Mouse (Mus musculus) megakaryocyte-erythroid progenitor cell, adult 5-6 weeks (primary cell): Measurements from ENCODE around the gene Hist1h4n. TPM values are rescaled to one million over a fixed set of nuclear protein-coding genes. Genes with fewer than 3 reads are reported as not detected.

Experiments used
- ATAC-seq: replicated peaks from 2 replicates; pipeline ENCODE4 v1.8.0; 2016; ENCODE audit warnings: mild to moderate bottlenecking, inconsistent platforms; ENCODE audit not compliant: severe bottlenecking, poor library complexity, low FRiP score, low TSS enrichment
- total RNA-seq, 2 experiments: library from RNA; stranded (forward) in 1 of 2; stranded (reverse) in 1 of 2; fragments of 200-1000, 215-1000 nt in 1 of 2; fragments of >200 nt in 1 of 2; fragmentation: Nextera tagmentation in 1 of 2; gene quantifications; 2 replicates each; pipeline ENCODE4 v1.2.3; 2014 to 2017

Hist1h4n gene
- total RNA-seq, 2 experiments from 2014 or later = 49.1 to 1,797 TPM

DNA sequence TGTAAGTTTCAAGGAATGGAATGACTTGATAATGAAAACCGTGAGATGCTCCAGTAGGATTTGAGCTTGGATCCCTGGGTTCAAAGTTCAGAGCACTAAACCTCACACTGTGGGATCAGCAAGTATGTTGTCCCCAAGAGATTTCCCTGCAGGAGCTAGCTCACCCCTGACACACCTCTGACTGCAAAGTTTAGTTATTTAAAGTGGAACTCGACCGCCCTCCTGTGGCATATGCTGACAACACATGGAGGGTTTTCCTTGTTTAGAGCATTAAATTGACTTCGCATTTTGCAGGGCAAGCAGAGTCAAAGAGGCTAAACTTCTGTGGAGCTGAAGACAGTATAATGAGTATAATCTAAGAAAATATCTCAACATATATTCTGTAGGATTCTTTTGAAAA, 28.9 kb downstream of the Hist1h4n start:
- ATAC-seq = peak; percentile 88

DNA sequence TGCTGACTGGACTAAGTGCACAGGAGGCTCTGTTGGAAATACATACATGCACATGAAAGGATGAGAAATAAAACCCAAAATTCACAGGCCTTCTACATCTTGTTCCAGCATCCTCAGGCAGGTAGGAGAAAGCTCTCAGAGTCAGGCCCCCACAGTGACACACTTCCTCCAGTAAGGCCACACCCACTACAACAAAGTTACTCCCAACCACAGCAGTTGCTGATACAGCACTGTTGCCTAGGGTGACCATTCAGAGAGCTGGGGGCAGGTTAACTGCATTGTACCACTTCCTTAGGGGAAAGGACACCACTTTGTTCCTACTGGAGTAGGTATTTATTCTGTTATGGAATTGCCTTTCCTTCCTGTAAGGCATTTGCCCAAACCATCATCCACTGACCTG, 34.8 kb downstream of the Hist1h4n start:
- ATAC-seq = peak; percentile 91

DNA sequence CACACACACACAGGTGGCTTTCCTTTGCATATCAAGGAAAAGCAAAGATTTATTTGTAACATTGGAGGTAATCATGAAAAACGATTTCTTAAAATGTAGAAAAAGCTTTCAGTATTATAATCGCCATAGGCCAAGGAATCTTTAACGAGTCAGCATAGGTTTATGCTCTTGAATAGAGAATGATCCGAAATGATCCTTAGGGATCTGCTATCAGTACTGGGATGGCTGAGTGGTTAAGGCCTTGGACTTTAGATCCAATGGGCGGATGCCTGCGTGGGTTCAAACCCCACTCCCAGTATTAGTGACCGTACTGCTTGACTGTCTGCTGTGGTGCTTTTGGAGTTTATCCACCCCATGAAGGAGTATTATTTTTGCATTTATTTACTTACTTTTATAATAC, 36.4 kb downstream of the Hist1h4n start:
- ATAC-seq = no peak

DNA sequence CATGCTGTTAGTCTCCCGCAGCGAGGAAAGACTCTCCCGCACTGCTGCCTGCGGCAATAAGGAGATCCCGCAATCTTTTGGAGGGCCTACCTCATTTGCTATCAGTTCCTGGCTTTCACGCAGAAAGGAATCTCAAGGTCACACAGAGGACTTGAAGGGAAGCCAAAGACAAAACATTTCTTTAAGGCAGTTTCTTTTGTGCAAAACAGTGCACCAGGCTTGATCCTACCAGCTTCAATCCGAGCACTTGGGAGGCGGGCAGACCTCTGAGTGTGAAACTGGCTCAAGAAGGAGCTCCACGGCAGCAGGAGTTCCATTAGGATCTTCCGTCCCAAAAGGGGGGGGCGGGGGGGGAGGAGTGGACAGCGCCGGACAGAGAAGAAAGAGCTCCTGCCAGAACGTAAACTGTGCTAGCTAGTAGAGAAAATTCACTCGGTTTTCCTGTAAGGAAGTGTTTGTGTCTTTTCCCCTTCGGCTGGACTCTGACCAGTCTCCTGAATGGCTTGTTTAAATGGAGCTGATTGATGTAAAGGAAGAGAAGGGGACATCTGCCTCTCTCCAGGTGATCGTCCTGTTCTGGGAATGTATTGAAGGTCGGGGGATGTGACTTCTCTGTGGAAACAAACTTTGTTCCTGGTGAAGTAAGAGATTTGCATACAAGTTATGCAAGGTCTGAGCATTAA, 41.3 kb downstream of the Hist1h4n start:
- ATAC-seq = no peak

GRCm38 (mm10) chr13:21789925-21790324, 42.1 kb downstream of the Hist1h4n start:
- ATAC-seq = no peak

DNA sequence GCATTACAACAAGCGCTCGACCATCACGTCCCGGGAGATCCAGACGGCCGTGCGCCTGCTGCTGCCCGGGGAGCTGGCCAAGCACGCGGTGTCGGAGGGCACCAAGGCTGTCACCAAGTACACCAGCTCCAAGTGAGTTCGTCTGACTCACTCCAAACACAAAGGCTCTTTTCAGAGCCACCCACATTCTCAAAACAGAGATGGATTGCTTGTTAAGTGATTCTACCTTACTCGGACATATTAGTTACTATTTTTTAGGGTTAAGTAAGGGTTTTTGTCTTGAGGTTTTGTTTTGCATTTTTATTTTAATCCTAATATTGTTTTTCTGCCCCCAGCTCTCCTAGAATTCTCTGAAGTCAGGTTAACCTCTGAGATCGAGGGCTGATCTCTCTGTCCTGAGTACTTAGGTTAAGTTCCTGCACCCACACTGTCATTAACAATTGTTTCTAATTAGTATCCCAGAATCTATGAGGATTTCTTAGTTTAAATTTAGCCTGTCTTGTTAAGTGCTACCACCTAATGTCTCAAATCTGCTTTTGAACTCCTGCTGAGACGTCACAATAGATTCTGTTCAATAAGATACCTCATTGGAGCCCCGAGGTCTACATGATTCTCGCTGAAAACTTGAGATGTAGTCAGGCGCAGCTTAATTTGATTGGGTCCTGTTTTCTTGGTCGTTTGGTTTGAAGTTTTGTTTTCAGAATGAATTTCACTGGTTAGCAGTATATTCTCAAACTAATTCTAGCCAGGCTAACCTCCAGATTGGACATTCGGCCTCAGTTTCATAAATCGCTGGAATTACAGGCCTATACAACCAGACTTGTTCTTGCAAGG, 44.0 kb downstream of the Hist1h4n start:
- no peak for ATAC-seq

- peak; percentile 82 for ATAC-seq
Observed at GRCm38 (mm10) chr13:21786899-21787629, 44.9 kb downstream of the Hist1h4n start, which contains the start of the genes Hist1h2an and Hist1h2bp. TSS of gene Hist1h2an (minus strand) at chr13:21787218. TSS of gene Hist1h2bp (plus strand) at chr13:21787461.

GRCm38 (mm10) chr13:21786189-21786898, 45.7 kb downstream of the Hist1h4n start:
- ATAC-seq = 0 out of 2 replicates have a peak, but pooled peaks have one; percentile 4

- no peak for ATAC-seq
Observed at GRCm38 (mm10) chr13:21784311-21784710, 47.7 kb downstream of the Hist1h4n start.

DNA sequence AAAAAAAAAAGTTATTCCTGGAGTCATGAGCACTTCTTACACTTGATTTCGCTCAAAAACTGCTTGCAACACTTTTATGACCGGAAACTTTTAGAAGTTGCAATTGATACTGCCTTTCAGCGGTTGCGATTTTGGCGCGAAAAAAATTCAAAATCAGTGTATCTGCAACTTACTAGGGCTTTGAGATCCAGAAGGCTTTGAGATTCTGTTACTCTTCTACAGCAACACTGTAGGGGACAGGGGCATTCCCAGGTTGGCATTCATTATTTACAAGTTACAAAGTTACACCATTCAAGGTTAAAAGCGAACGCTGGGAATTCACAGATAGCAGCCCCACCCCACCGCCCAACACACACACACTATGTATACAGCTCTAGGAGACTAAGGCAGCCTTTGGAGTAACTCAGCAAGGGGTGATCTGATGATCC, 48.2 kb downstream of the Hist1h4n start:
- no peak for ATAC-seq

DNA sequence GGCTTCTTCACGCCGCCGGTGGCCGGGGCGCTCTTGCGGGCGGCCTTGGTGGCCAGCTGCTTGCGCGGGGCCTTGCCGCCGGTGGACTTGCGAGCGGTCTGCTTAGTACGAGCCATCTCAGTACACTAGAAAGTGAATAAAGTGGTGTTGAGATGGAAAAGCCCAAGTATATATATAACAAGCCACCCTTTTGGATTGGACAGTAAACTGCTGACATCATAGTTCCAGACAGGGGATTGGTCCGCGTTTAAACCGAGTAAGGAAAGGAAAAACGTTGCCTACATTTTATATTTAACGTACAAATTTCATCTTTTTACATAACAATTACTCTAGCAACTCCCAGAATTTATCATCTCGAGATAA, 48.8 kb downstream of the Hist1h4n start, which contains the start of gene Hist1h3i:
Gene Hist1h3i (minus strand): TSS at position 116 of the 363 bp plus-strand sequence.
- peak; percentile 28 for ATAC-seq

DNA sequence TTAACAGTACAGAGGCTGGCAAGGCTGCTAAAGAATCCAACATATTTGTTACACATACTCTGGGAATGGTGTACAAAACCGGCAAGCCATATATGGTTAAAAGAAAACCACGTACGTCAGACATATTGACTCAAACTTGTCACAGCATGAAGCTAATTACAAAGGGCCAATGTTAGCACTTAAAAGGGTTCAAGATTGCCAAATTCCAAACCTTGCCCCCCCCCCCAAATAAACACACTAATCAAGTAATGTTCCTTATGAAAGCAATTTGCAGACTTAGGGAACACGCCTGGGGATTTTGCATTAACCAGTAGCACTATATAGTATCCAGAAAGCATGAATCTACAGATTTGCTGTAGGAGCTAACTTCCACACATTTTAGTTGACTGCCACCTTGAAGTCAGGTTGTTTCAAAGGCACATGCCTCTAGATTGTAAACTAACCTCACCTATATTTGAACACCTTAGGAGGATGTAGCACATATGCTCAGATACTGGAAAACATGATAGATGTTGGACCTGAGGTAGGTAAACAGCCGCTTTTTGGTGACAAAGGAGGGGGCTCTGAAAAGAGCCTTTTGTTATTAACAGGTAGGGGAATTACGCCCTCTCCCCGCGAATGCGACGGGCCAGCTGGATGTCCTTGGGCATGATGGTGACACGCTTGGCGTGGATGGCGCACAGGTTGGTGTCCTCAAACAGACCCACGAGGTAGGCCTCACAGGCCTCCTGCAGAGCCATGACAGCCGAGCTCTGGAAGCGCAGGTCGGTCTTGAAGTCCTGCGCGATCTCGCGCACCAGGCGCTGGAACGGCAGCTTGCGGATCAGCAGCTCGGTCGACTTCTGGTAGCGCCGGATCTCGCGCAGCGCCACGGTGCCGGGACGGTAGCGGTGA, 49.4 kb downstream of the Hist1h4n start:
- peak; percentile 7 for ATAC-seq

Other genes starting within 250 kb of the Hist1h4n start
- not detected in 2 replicates for gene Olfr1362, start 218.2 kb downstream of the Hist1h4n start, total RNA-seq (2014; fragmentation: Nextera tagmentation)
- not detected in 2 replicates for gene Olfr1362, start 218.2 kb downstream of the Hist1h4n start, total RNA-seq (2017)
- not detected in 2 replicates for gene Olfr11, start 189.7 kb downstream of the Hist1h4n start, total RNA-seq (2014; fragmentation: Nextera tagmentation)
- not detected in 2 replicates for gene Olfr11, start 189.7 kb downstream of the Hist1h4n start, total RNA-seq (2017)
- not detected in 2 replicates for gene Olfr1361, start 168.8 kb downstream of the Hist1h4n start, total RNA-seq (2014; fragmentation: Nextera tagmentation)
- gene Olfr1361, start 168.8 kb downstream of the Hist1h4n start, total RNA-seq (2017) = not detected in 2 replicates
- gene Olfr1360, start 154.8 kb downstream of the Hist1h4n start, total RNA-seq (2014; fragmentation: Nextera tagmentation) = not detected in 2 replicates
- gene Olfr1360, start 154.8 kb downstream of the Hist1h4n start, total RNA-seq (2017) = not detected in 2 replicates
- gene Olfr1359, start 134.1 kb downstream of the Hist1h4n start, total RNA-seq (2014; fragmentation: Nextera tagmentation) = not detected in 2 replicates
- gene Olfr1359, start 134.1 kb downstream of the Hist1h4n start, total RNA-seq (2017) = not detected in 2 replicates
- 430 and 709 TPM in 2 replicates for gene Hist1h2bl, start 116.1 kb downstream of the Hist1h4n start, total RNA-seq (2014; fragmentation: Nextera tagmentation)
- gene Hist1h2bl, start 116.1 kb downstream of the Hist1h4n start, total RNA-seq (2017) = 345 and 387 TPM in 2 replicates
- gene Hist1h2ai, start 115.8 kb downstream of the Hist1h4n start, total RNA-seq (2014; fragmentation: Nextera tagmentation) = 3.0 and 26.7 TPM in 2 replicates
- gene Hist1h2ai, start 115.8 kb downstream of the Hist1h4n start, total RNA-seq (2017) = 582 and 1,238 TPM in 2 replicates
- gene Hist1h3h, start 114.5 kb downstream of the Hist1h4n start, total RNA-seq (2014; fragmentation: Nextera tagmentation) = 21.9 TPM in 1 of 2 replicates, not detected in the other
- 175 and 228 TPM in 2 replicates for gene Hist1h3h, start 114.5 kb downstream of the Hist1h4n start, total RNA-seq (2017)
- gene Hist1h2bm, start 110.2 kb downstream of the Hist1h4n start, total RNA-seq (2014; fragmentation: Nextera tagmentation) = 242 and 265 TPM in 2 replicates
- gene Hist1h2bm, start 110.2 kb downstream of the Hist1h4n start, total RNA-seq (2017) = 262 and 417 TPM in 2 replicates
- 3.8 and 29.3 TPM in 2 replicates for gene Hist1h4j, start 97.1 kb downstream of the Hist1h4n start, total RNA-seq (2014; fragmentation: Nextera tagmentation)
- 302 and 554 TPM in 2 replicates for gene Hist1h4j, start 97.1 kb downstream of the Hist1h4n start, total RNA-seq (2017)
- 396 and 799 TPM in 2 replicates for gene Hist1h4k, start 81.7 kb downstream of the Hist1h4n start, total RNA-seq (2014; fragmentation: Nextera tagmentation)
- gene Hist1h4k, start 81.7 kb downstream of the Hist1h4n start, total RNA-seq (2017) = 1,621 and 1,651 TPM in 2 replicates
- gene Hist1h2ak, start 78.4 kb downstream of the Hist1h4n start, total RNA-seq (2014; fragmentation: Nextera tagmentation) = 179 and 217 TPM in 2 replicates
- 715 and 1,091 TPM in 2 replicates for gene Hist1h2ak, start 78.4 kb downstream of the Hist1h4n start, total RNA-seq (2017)
- gene Hist1h2bn, start 78.1 kb downstream of the Hist1h4n start, total RNA-seq (2014; fragmentation: Nextera tagmentation) = 483 and 930 TPM in 2 replicates
- 1,170 and 1,659 TPM in 2 replicates for gene Hist1h2bn, start 78.1 kb downstream of the Hist1h4n start, total RNA-seq (2017)
- gene Hist1h1b, start 51.6 kb downstream of the Hist1h4n start, total RNA-seq (2014; fragmentation: Nextera tagmentation) = 569 and 631 TPM in 2 replicates
- gene Hist1h1b, start 51.6 kb downstream of the Hist1h4n start, total RNA-seq (2017) = 1,368 and 2,131 TPM in 2 replicates
- 310 and 340 TPM in 2 replicates for gene Hist1h3i, start 48.8 kb downstream of the Hist1h4n start, total RNA-seq (2014; fragmentation: Nextera tagmentation)
- gene Hist1h3i, start 48.8 kb downstream of the Hist1h4n start, total RNA-seq (2017) = 88.3 and 299 TPM in 2 replicates
- gene Hist1h2an, start 45.0 kb downstream of the Hist1h4n start, total RNA-seq (2014; fragmentation: Nextera tagmentation) = 4.6 and 28.8 TPM in 2 replicates
- 538 and 611 TPM in 2 replicates for gene Hist1h2an, start 45.0 kb downstream of the Hist1h4n start, total RNA-seq (2017)
- gene Hist1h2bp, start 44.7 kb downstream of the Hist1h4n start, total RNA-seq (2014; fragmentation: Nextera tagmentation) = 19.6 and 62.9 TPM in 2 replicates
- 33.7 and 54.7 TPM in 2 replicates for gene Hist1h2bp, start 44.7 kb downstream of the Hist1h4n start, total RNA-seq (2017)
- gene Hist1h2bq, start 22.0 kb downstream of the Hist1h4n start, total RNA-seq (2014; fragmentation: Nextera tagmentation) = 395 and 796 TPM in 2 replicates
- 0.72 and 1.2 TPM in 2 replicates for gene Hist1h2bq, start 22.0 kb downstream of the Hist1h4n start, total RNA-seq (2017)
- gene Hist1h2ao, start 21.7 kb downstream of the Hist1h4n start, total RNA-seq (2014; fragmentation: Nextera tagmentation) = not detected in 2 replicates
- gene Hist1h2ao, start 21.7 kb downstream of the Hist1h4n start, total RNA-seq (2017) = not detected in 2 replicates
- 256 and 298 TPM in 2 replicates for gene Hist1h4m, start 20.4 kb downstream of the Hist1h4n start, total RNA-seq (2014; fragmentation: Nextera tagmentation)
- 1,434 and 2,567 TPM in 2 replicates for gene Hist1h4m, start 20.4 kb downstream of the Hist1h4n start, total RNA-seq (2017)
- gene Hist1h2ap, start 1.3 kb upstream of the Hist1h4n start, total RNA-seq (2014; fragmentation: Nextera tagmentation) = 177 TPM in 2 replicates
- gene Hist1h2ap, start 1.3 kb upstream of the Hist1h4n start, total RNA-seq (2017) = 4,662 and 4,902 TPM in 2 replicates
- gene Hist1h2br, start 1.5 kb upstream of the Hist1h4n start, total RNA-seq (2014; fragmentation: Nextera tagmentation) = 372 and 874 TPM in 2 replicates
- gene Hist1h2br, start 1.5 kb upstream of the Hist1h4n start, total RNA-seq (2017) = 126 and 201 TPM in 2 replicates
- gene Zfp184, start 112.9 kb upstream of the Hist1h4n start, total RNA-seq (2014; fragmentation: Nextera tagmentation) = 1.5 and 2.5 TPM in 2 replicates
- gene Zfp184, start 112.9 kb upstream of the Hist1h4n start, total RNA-seq (2017) = 3.1 and 10.7 TPM in 2 replicates
- gene Pom121l2, start 149.0 kb upstream of the Hist1h4n start, total RNA-seq (2014; fragmentation: Nextera tagmentation) = not detected in 2 replicates
- not detected in 2 replicates for gene Pom121l2, start 149.0 kb upstream of the Hist1h4n start, total RNA-seq (2017)
- not detected in 2 replicates for gene Prss16, start 177.5 kb upstream of the Hist1h4n start, total RNA-seq (2014; fragmentation: Nextera tagmentation)
- gene Prss16, start 177.5 kb upstream of the Hist1h4n start, total RNA-seq (2017) = 0.19 and 0.89 TPM in 2 replicates
- 11.1 TPM in 1 of 2 replicates, not detected in the other for gene Hist1h2ah, start 203.4 kb upstream of the Hist1h4n start, total RNA-seq (2014; fragmentation: Nextera tagmentation)
- gene Hist1h2ah, start 203.4 kb upstream of the Hist1h4n start, total RNA-seq (2017) = 482 and 578 TPM in 2 replicates
- gene Hist1h2bk, start 203.7 kb upstream of the Hist1h4n start, total RNA-seq (2014; fragmentation: Nextera tagmentation) = 142 and 423 TPM in 2 replicates
- 812 and 1,118 TPM in 2 replicates for gene Hist1h2bk, start 203.7 kb upstream of the Hist1h4n start, total RNA-seq (2017)
- gene Hist1h4i, start 209.2 kb upstream of the Hist1h4n start, total RNA-seq (2014; fragmentation: Nextera tagmentation) = 56.5 and 110 TPM in 2 replicates
- gene Hist1h4i, start 209.2 kb upstream of the Hist1h4n start, total RNA-seq (2017) = 136 and 141 TPM in 2 replicates
- gene Hist1h2ag, start 210.7 kb upstream of the Hist1h4n start, total RNA-seq (2014; fragmentation: Nextera tagmentation) = 19.5 and 69.6 TPM in 2 replicates
- 882 and 1,306 TPM in 2 replicates for gene Hist1h2ag, start 210.7 kb upstream of the Hist1h4n start, total RNA-seq (2017)
- gene Hist1h2bj, start 211.0 kb upstream of the Hist1h4n start, total RNA-seq (2014; fragmentation: Nextera tagmentation) = 238 and 405 TPM in 2 replicates
- gene Hist1h2bj, start 211.0 kb upstream of the Hist1h4n start, total RNA-seq (2017) = 313 and 664 TPM in 2 replicates